Mouse (Mus musculus): Measurements from ENCODE around the gene Pip4k2a. TPM values are rescaled to one million over a fixed set of nuclear protein-coding genes. Genes with fewer than 3 reads are reported as not detected.

Gene Pip4k2a
- polyA plus RNA-seq, 1 experiment from 2014 or later: 10.7 TPM

GRCm38 (mm10) chr2:18959558-18959957, 38.4 kb downstream of the Pip4k2a start:
- Histone ChIP-seq H3K27ac (no peak overlapping the region), H3K9me3 (no peaks in the 10 kb centered on the region), H3K4me1 (no peaks in the 10 kb centered on the region), H3K4me3 (no peak overlapping the region), H3K36me3 (replicated peaks) (no peaks in the 10 kb centered on the region), H3K9ac (no peak overlapping the region), H3K27me3 (replicated peaks) (no peaks in the 10 kb centered on the region), H3K4me2 (no peak overlapping the region)
- no peak for ATAC-seq (replicated peaks)
- WGBS: 93% methylated on average over 5 of the region's 5 CpGs

GRCm38 (mm10) chr2:18959008-18959407, 38.9 kb downstream of the Pip4k2a start:
- no peak overlapping the region for H3K9ac ChIP-seq
- H3K27me3 ChIP-seq (replicated peaks): no peaks in the 10 kb centered on the region
- 89% methylated on average over 6 of the region's 6 CpGs for WGBS
- H3K9me3 ChIP-seq: no peaks in the 10 kb centered on the region
- no peak overlapping the region for H3K4me2 ChIP-seq
- H3K4me3 ChIP-seq: no peak overlapping the region
- ATAC-seq (replicated peaks): no peak
- H3K36me3 ChIP-seq (replicated peaks): no peaks in the 10 kb centered on the region
- no peak overlapping the region for H3K27ac ChIP-seq
- H3K4me1 ChIP-seq: no peaks in the 10 kb centered on the region

GRCm38 (mm10) chr2:18958501-18958900, 39.4 kb downstream of the Pip4k2a start:
- no peak overlapping the region for H3K4me2 ChIP-seq
- no peaks in the 10 kb centered on the region for H3K9me3 ChIP-seq
- H3K4me1 ChIP-seq: no peaks in the 10 kb centered on the region
- H3K9ac ChIP-seq: no peak overlapping the region
- ATAC-seq (replicated peaks): no peak
- H3K36me3 ChIP-seq (replicated peaks): no peaks in the 10 kb centered on the region
- no peak overlapping the region for H3K27ac ChIP-seq
- H3K4me3 ChIP-seq: no peak overlapping the region
- H3K27me3 ChIP-seq (replicated peaks): no peaks in the 10 kb centered on the region
- WGBS: 94% methylated on average over 5 of the region's 5 CpGs

GRCm38 (mm10) chr2:18958044-18958443, 39.9 kb downstream of the Pip4k2a start:
- no peaks in the 10 kb centered on the region for H3K9me3 ChIP-seq
- no peak overlapping the region for H3K4me3 ChIP-seq
- WGBS: 77% methylated on average over 9 of the region's 9 CpGs
- no peak overlapping the region for H3K4me2 ChIP-seq
- no peaks in the 10 kb centered on the region for H3K27me3 ChIP-seq (replicated peaks)
- no peaks in the 10 kb centered on the region for H3K4me1 ChIP-seq
- H3K9ac ChIP-seq: no peak overlapping the region
- no peak overlapping the region for H3K27ac ChIP-seq
- ATAC-seq (replicated peaks): no peak
- no peaks in the 10 kb centered on the region for H3K36me3 ChIP-seq (replicated peaks)

GRCm38 (mm10) chr2:18957459-18957858, 40.5 kb downstream of the Pip4k2a start:
- Histone ChIP-seq H3K4me3 (no peak overlapping the region), H3K27me3 (replicated peaks) (no peaks in the 10 kb centered on the region), H3K27ac (no peak overlapping the region), H3K36me3 (replicated peaks) (no peaks in the 10 kb centered on the region), H3K9me3 (no peaks in the 10 kb centered on the region), H3K4me2 (no peak overlapping the region), H3K4me1 (no peaks in the 10 kb centered on the region), H3K9ac (no peak overlapping the region)
- no peak for ATAC-seq (replicated peaks)
- 96% methylated on average over 7 of the region's 7 CpGs for WGBS

- no peak for ATAC-seq (replicated peaks)
- 47% methylated on average over 7 of the region's 7 CpGs for WGBS
Measured at GRCm38 (mm10) chr2:18956945-18957344, 41.0 kb downstream of the Pip4k2a start.

GRCm38 (mm10) chr2:18956424-18956823, 41.5 kb downstream of the Pip4k2a start:
- Histone ChIP-seq H3K9ac (no peak overlapping the region), H3K27ac (no peak overlapping the region), H3K4me2 (no peak overlapping the region), H3K27me3 (replicated peaks) (no peaks in the 10 kb centered on the region), H3K4me3 (no peak overlapping the region), H3K4me1 (no peaks in the 10 kb centered on the region), H3K36me3 (replicated peaks) (no peaks in the 10 kb centered on the region), H3K9me3 (no peaks in the 10 kb centered on the region)
- ATAC-seq (replicated peaks): no peak
- WGBS: 85% methylated on average over 3 of the region's 3 CpGs

More at GRCm38 (mm10) chr2:18956945-18957344, 41.0 kb downstream of the Pip4k2a start:
- H3K27me3 ChIP-seq (replicated peaks): no peaks in the 10 kb centered on the region
- no peaks in the 10 kb centered on the region for H3K4me1 ChIP-seq
- no peak overlapping the region for H3K4me2 ChIP-seq
- no peak overlapping the region for H3K27ac ChIP-seq
- H3K9ac ChIP-seq: no peak overlapping the region
- no peaks in the 10 kb centered on the region for H3K36me3 ChIP-seq (replicated peaks)
- no peak overlapping the region for H3K4me3 ChIP-seq
- H3K9me3 ChIP-seq: no peaks in the 10 kb centered on the region

- Histone ChIP-seq H3K4me2 (no peak overlapping the region), H3K36me3 (replicated peaks) (no peaks in the 10 kb centered on the region), H3K9ac (no peak overlapping the region), H3K4me1 (no peaks in the 10 kb centered on the region), H3K27me3 (replicated peaks) (no peaks in the 10 kb centered on the region), H3K9me3 (no peaks in the 10 kb centered on the region), H3K4me3 (no peak overlapping the region), H3K27ac (no peak overlapping the region)
- WGBS: 92% methylated on average over 13 of the region's 13 CpGs
- no peak for ATAC-seq (replicated peaks)
Measured at GRCm38 (mm10) chr2:18955671-18956070, 42.3 kb downstream of the Pip4k2a start.

- Histone ChIP-seq H3K4me2 (no peak overlapping the region), H3K4me1 (no peaks in the 10 kb centered on the region), H3K4me3 (no peak overlapping the region), H3K36me3 (replicated peaks) (no peaks in the 10 kb centered on the region), H3K9ac (no peak overlapping the region), H3K9me3 (no peaks in the 10 kb centered on the region), H3K27me3 (replicated peaks) (no peaks in the 10 kb centered on the region), H3K27ac (no peak overlapping the region)
- 23% methylated on average over 4 of the region's 4 CpGs for WGBS
- no peak for ATAC-seq (replicated peaks)
Measured at GRCm38 (mm10) chr2:18955022-18955421, 42.9 kb downstream of the Pip4k2a start.

GRCm38 (mm10) chr2:18954422-18954821, 43.5 kb downstream of the Pip4k2a start:
- no peaks in the 10 kb centered on the region for H3K36me3 ChIP-seq (replicated peaks)
- H3K4me3 ChIP-seq: no peak overlapping the region
- WGBS: 68% methylated on average over 4 of the region's 4 CpGs
- no peak overlapping the region for H3K27ac ChIP-seq
- H3K9ac ChIP-seq: no peak overlapping the region
- H3K27me3 ChIP-seq (replicated peaks): no peaks in the 10 kb centered on the region
- no peaks in the 10 kb centered on the region for H3K9me3 ChIP-seq
- no peak for ATAC-seq (replicated peaks)
- no peaks in the 10 kb centered on the region for H3K4me1 ChIP-seq
- no peak overlapping the region for H3K4me2 ChIP-seq

- no peak for ATAC-seq (replicated peaks)
- H3K9me3 ChIP-seq: no peaks in the 10 kb centered on the region
- no peaks in the 10 kb centered on the region for H3K27me3 ChIP-seq (replicated peaks)
- no peak overlapping the region for H3K9ac ChIP-seq
- H3K27ac ChIP-seq: no peak overlapping the region
- H3K36me3 ChIP-seq (replicated peaks): no peaks in the 10 kb centered on the region
- no peak overlapping the region for H3K4me2 ChIP-seq
- no peak overlapping the region for H3K4me3 ChIP-seq
- no peaks in the 10 kb centered on the region for H3K4me1 ChIP-seq
- 82% methylated on average over 7 of the region's 7 CpGs for WGBS
Measured at GRCm38 (mm10) chr2:18952102-18952673, 45.7 kb downstream of the Pip4k2a start.

GRCm38 (mm10) chr2:18950758-18951157, 47.2 kb downstream of the Pip4k2a start:
- Histone ChIP-seq H3K9ac (no peak overlapping the region), H3K9me3 (no peaks in the 10 kb centered on the region), H3K4me1 (no peaks in the 10 kb centered on the region), H3K36me3 (replicated peaks) (no peaks in the 10 kb centered on the region), H3K27me3 (replicated peaks) (no peaks in the 10 kb centered on the region), H3K4me3 (no peak overlapping the region), H3K4me2 (no peak overlapping the region), H3K27ac (no peak overlapping the region)
- no peak for ATAC-seq (replicated peaks)
- 79% methylated on average over 2 of the region's 2 CpGs for WGBS

GRCm38 (mm10) chr2:18948741-18949140, 49.2 kb downstream of the Pip4k2a start:
- 88% methylated on average over 7 of the region's 7 CpGs for WGBS
- no peaks in the 10 kb centered on the region for H3K4me1 ChIP-seq
- H3K36me3 ChIP-seq (replicated peaks): no peaks in the 10 kb centered on the region
- H3K4me3 ChIP-seq: no peak overlapping the region
- no peaks in the 10 kb centered on the region for H3K9me3 ChIP-seq
- ATAC-seq (replicated peaks): no peak
- H3K27ac ChIP-seq: no peak overlapping the region
- H3K27me3 ChIP-seq (replicated peaks): no peaks in the 10 kb centered on the region
- H3K9ac ChIP-seq: no peak overlapping the region
- H3K4me2 ChIP-seq: no peak overlapping the region
